Mouse (Mus musculus) c-Kit-positive CD71-negative TER-119-negative erythroid progenitor cells, embryonic 14.5 days (primary cell): ENCODE measurements around the gene Dusp22.

Source experiments
- DNase-seq: peaks from one replicate; pipeline ENCODE4 v3.0.0-alpha.2; 2013; ENCODE audit warnings: low read depth

Gene Dusp22

DNA sequence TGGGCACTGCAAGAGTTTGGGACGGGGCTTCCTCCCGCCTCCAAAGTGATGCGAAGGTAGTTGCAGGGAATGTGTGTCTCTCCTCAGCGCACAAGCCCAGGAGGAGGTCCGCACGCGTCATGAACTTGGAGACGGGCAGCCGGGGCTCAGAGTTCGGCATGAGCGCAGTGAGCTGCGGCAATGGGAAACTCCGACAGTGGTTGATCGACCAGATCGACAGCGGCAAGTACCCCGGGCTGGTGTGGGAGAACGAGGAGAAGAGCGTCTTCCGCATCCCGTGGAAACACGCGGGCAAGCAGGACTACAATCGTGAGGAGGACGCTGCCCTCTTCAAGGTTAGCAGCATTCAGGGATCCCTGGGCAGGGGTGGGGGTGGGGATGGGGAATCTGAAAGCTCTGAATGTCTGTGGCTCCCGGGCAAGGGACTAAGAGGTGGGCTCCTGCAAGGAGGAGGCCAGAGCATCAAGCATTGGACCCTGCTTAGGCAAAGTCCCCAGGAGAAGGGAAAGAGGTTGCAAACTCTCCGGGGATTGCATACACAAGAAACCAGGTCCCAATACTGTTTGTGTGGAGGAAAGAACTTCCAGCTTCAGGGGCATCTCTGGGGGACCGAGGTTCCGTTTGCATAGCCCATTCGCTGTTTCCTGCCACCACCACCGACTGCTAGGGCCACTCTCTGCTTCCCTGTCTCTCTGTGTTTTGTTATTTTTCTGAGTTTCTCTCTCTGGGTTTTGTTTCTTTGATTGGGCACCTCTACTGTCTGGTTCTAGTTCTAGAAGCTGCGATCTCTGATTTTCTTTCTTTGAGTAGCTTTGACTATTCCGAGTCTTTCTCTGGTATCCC, 90.9 kb downstream of the Dusp22 start:
- no peak for DNase-seq

- DNase-seq, result no peak
These were observed 91.4 kb downstream of the Dusp22 start for GRCm38 (mm10) chr13:30751304-30751580.

DNA sequence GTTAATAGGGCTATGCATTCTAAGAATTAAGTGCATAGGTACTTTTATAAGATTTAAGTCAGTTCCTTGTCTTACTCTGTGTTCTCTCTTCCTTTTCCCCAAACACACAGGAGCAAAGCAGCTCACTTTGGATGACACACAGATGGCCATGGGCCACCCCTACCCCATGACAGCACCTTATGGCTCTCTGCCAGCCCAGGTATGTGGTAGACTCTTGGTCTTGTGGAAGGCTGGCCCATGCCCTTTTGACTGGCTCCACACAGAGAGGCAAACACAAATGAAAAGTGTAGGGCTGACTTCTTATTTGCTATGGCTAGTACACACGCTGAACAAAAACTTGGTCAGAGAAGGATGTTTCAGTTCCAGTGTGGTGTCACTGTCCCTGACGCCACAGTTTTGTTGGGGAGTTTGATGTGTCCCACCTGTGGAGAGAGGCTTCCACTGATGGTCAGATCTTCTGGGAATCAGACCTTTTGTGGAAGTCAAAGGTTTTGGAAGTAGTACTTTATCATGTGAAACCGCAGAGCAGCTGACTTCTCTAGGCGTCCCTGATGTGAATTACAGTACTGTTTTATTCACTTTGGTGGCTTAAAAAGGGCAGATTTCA, 92.9 kb downstream of the Dusp22 start:
- DNase-seq, result no peak

- no peak for DNase-seq
These were observed 93.6 kb downstream of the Dusp22 start for GRCm38 (mm10) chr13:30753441-30753840.

GRCm38 (mm10) chr13:30754066-30754465, 94.3 kb downstream of the Dusp22 start:
- no peak for DNase-seq

- no peak for DNase-seq
These were observed 95.2 kb downstream of the Dusp22 start for GRCm38 (mm10) chr13:30754825-30755476.

DNA sequence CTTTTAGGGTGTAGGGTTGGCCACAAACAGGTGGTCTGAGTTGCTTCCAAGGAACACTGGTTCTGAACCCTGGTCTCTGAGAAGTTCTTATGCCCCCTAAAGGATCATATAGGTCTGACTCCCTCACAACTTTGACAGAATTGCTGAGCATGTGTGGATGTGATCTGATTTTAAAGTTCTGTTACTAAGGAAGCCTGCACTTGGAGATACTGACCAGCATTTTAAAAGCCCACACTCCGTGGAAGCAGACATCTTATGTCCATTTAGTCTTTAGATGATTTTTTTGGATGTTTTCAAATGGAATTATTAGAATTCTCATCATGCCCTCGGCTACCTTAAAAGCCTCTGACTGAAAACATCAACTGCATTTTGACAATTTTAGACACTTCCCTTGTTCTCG, 95.8 kb downstream of the Dusp22 start:
- DNase-seq, result no peak

DNA sequence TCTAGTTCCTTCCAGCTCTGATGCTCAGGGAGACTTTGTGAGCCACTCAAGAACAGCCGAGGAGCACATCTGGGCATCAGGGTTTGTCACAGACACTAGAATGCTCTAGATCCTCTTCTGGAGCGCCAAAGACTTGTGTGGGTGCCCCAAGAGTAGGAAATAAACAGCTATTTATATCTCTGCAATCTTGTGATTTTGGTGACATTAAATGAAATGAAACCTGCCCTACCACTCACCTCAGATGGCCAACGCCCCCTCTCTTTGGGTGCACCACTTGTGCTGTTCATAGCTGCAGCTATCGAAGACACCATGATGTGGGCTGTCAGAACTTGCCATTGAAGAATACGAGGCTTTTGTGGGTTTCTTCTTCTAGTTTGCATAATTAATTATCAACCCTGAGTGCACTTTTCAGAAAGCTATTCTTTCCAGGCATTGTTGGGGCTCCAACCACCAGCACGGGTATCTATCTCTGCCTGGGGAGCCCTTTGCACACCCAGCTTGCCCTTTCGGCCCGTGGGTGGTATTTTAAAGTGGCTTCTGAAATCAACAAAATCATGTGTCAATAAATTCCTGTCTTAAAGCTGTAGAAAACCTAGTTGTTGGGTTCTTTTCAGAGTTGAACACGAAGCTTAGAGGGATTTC, 96.3 kb downstream of the Dusp22 start:
- DNase-seq, result no peak

DNA sequence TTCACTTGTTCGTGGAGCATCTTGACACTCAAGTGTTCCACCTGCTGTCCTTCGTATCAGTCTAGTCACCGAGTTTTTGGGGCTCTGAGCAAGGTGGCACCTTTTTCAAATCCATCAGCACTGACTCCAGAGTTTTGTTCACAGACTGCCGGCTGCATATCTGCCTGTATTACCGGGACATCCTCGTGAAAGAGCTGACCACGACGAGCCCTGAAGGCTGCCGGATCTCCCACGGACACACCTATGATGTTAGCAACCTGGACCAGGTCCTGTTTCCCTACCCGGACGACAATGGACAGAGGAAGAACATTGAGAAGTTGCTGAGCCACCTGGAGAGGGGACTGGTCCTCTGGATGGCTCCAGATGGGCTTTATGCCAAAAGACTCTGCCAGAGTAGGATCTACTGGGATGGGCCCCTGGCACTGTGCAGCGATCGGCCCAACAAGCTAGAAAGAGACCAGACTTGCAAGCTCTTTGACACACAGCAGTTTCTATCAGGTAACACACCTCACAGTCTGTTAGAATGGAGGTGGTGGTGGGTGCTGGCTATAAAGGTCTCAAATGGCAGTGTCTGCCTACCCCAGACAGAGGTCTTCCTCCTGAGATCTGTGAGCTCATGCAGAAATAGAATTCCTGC, 97.6 kb downstream of the Dusp22 start:
- no peak for DNase-seq

DNA sequence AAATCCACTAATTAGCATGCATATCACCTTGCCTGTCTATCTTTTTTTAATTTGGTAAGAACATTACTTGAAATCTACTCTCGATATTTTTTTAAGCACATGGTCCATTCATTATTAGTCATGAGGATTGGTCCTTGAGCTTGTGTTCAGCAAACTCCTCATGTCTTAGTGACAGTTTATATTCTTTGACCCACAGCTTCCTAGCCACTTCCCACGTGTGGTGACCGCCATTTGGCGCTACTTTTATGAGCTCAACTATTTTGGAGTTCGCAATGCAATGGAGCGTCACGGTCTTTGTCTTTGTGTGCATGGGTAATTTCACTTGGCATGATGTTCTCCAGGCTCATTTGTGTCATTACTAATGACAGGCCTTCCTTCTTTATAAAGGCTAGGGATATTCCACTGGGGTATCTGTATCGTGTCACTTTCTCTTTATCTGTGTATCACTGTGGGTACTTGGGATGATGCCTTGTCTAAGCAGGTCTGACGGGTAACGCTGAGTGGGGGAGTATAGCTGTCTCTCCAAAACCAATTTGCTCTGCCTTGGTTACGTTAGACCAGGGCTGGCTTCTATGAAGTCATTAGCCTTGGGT, 99.1 kb downstream of the Dusp22 start:
- no peak for DNase-seq

GRCm38 (mm10) chr13:30760374-30761090, 100.7 kb downstream of the Dusp22 start:
- DNase-seq, result no peak
